Mouse (Mus musculus): ENCODE results near the gene Wnt5b.

GRCm38 (mm10) chr6:119460391-119460790 is 83.8 kb downstream of the Wnt5b start:
- TF ChIP-seq CTCF (IDR thresholded peaks at IDR 0.05; ENCODE audit: control insufficient read depth, insufficient read depth, insufficient read length) (no peak), MYOD1 (IDR thresholded peaks at IDR 0.05; ENCODE audit: control insufficient read depth, insufficient read length, low read depth) (no peak)

Data from C2C12 (cell line).